Mouse (Mus musculus) testis, adult 2 months (tissue): ENCODE data around the gene Gdap1l1.

ENCODE experiments used
- CTCF ChIP-seq: fragments of 200-500 bp; IDR thresholded peaks from 2 replicates; pipeline ENCODE4 v1.5.1; 2012; ENCODE audit warnings: low read depth, mild to moderate bottlenecking, inconsistent platforms, low read length, moderate library complexity; ENCODE audit not compliant: control insufficient read depth, insufficient read depth, insufficient replicate concordance
- POLR2A ChIP-seq: fragments of 200-500 bp; IDR thresholded peaks from 2 replicates; pipeline ENCODE4 v1.6.1; 2012; ENCODE audit warnings: low read depth, mild to moderate bottlenecking, inconsistent platforms, low read length, moderate library complexity; ENCODE audit not compliant: control insufficient read depth

GRCm38 (mm10) chr2:163433971-163434370 is 4.3 kb upstream of the Gdap1l1 start:
- TF ChIP-seq POLR2A (no peak), CTCF (no peak)
